Mouse (Mus musculus): ENCODE results near the gene H2-T24. TPM values are rescaled to one million over a fixed set of nuclear protein-coding genes. Genes with fewer than 3 reads are reported as not detected.
"Not testable (repeated sequence)": the region's sequence is repeated elsewhere in the genome, so short reads cannot be mapped to it uniquely, and the experiment has no call there.

The H2-T24 gene
- total RNA-seq, 2 experiments from 2014 or later = 1.7 to 2.4 TPM

GRCm38 (mm10) chr17:36019519-36019918 is 841 bp downstream of the H2-T24 start:
- DNase-seq (ENCODE audit: low spot score in 2 of 2) = no peak
- TF ChIP-seq CTCF (conservative IDR thresholded peaks at IDR 0.05) = no peak
- peak overlapping the region; percentile 41 for H3K4me3 ChIP-seq
- H3K27ac ChIP-seq = peak overlapping the region; percentile 80

- peak overlapping the region; percentile 80; the same call in 1 of the 2 replicates for H3K27ac ChIP-seq
- TF ChIP-seq CTCF (conservative IDR thresholded peaks at IDR 0.05) = no peak
- DNase-seq (ENCODE audit: low spot score in 2 of 2) = no peak
- H3K4me3 ChIP-seq = no peak overlapping the region
Observed at GRCm38 (mm10) chr17:36018979-36019378, 1.4 kb downstream of the H2-T24 start.

- DNase-seq (ENCODE audit: low spot score in 2 of 2) = no peak
- no peak for TF ChIP-seq CTCF (conservative IDR thresholded peaks at IDR 0.05)
- Histone ChIP-seq H3K4me3 (no peak overlapping the region), H3K27ac (0 out of 2 replicates have a peak overlapping the region, but pooled peaks have one; percentile 14)
Observed at GRCm38 (mm10) chr17:36017046-36017445, 3.3 kb downstream of the H2-T24 start.

- TF ChIP-seq CTCF (conservative IDR thresholded peaks at IDR 0.05) = no peak
- H3K4me3 ChIP-seq = no peak overlapping the region
- no peak overlapping the region for H3K27ac ChIP-seq
- no peak for DNase-seq (ENCODE audit: low spot score in 2 of 2)
Observed at GRCm38 (mm10) chr17:36014977-36015376, 5.4 kb downstream of the H2-T24 start.

GRCm38 (mm10) chr17:36004409-36004808 is 16.0 kb downstream of the H2-T24 start:
- H3K27ac ChIP-seq; H3K4me3 ChIP-seq; DNase-seq (ENCODE audit: low spot score in 2 of 2): not testable (repeated sequence)

GRCm38 (mm10) chr17:36003331-36003730 is 17.0 kb downstream of the H2-T24 start:
- no peak for DNase-seq (ENCODE audit: low spot score in 2 of 2)
- H3K4me3 ChIP-seq = no peak overlapping the region
- TF ChIP-seq CTCF (conservative IDR thresholded peaks at IDR 0.05) = no peak
- H3K27ac ChIP-seq = no peak overlapping the region

GRCm38 (mm10) chr17:36001966-36002365 is 18.4 kb downstream of the H2-T24 start:
- no peak for TF ChIP-seq CTCF (conservative IDR thresholded peaks at IDR 0.05)
- H3K27ac ChIP-seq = no peak overlapping the region
- no peak for DNase-seq (ENCODE audit: low spot score in 2 of 2)
- H3K4me3 ChIP-seq = no peak overlapping the region

GRCm38 (mm10) chr17:36001121-36001897 is 19.1 kb downstream of the H2-T24 start:
- no peak overlapping the region for H3K27ac ChIP-seq
- no peak overlapping the region for H3K4me3 ChIP-seq
- no peak for TF ChIP-seq CTCF (conservative IDR thresholded peaks at IDR 0.05)
- DNase-seq (ENCODE audit: low spot score in 2 of 2) = no peak

- no peak for DNase-seq (ENCODE audit: low spot score in 2 of 2)
- no peak overlapping the region for H3K4me3 ChIP-seq
- no peak for TF ChIP-seq CTCF (conservative IDR thresholded peaks at IDR 0.05)
- H3K27ac ChIP-seq = no peak overlapping the region
Observed at GRCm38 (mm10) chr17:36000349-36000748, 20.0 kb downstream of the H2-T24 start.

- H3K27ac ChIP-seq = no peak overlapping the region
- TF ChIP-seq CTCF (conservative IDR thresholded peaks at IDR 0.05) = no peak
- no peak overlapping the region for H3K4me3 ChIP-seq
- no peak for DNase-seq (ENCODE audit: low spot score in 2 of 2)
Observed at GRCm38 (mm10) chr17:35999356-35999755, 21.0 kb downstream of the H2-T24 start.

GRCm38 (mm10) chr17:35998545-35999305 is 21.6 kb downstream of the H2-T24 start:
- DNase-seq (ENCODE audit: low spot score in 2 of 2) = no peak
- Histone ChIP-seq H3K27ac (no peak overlapping the region), H3K4me3 (no peak overlapping the region)
- no peak for TF ChIP-seq CTCF (conservative IDR thresholded peaks at IDR 0.05)

- H3K4me3 ChIP-seq = no peak overlapping the region; the same call in 1 of the 2 replicates
- H3K27ac ChIP-seq = no peak overlapping the region
- no peak for TF ChIP-seq CTCF (conservative IDR thresholded peaks at IDR 0.05)
- no peak for DNase-seq (ENCODE audit: low spot score in 2 of 2)
Observed at GRCm38 (mm10) chr17:35997713-35998510, 22.4 kb downstream of the H2-T24 start.

GRCm38 (mm10) chr17:35996949-35997348 is 23.4 kb downstream of the H2-T24 start:
- 0 out of 2 replicates have a peak overlapping the region, but pooled peaks have one; percentile 16 for H3K27ac ChIP-seq

More at GRCm38 (mm10) chr17:35996949-35997348, 23.4 kb downstream of the H2-T24 start:
- TF ChIP-seq CTCF (conservative IDR thresholded peaks at IDR 0.05) = peak; percentile 87
- peak; percentile 94 to 96 for DNase-seq (ENCODE audit: low spot score in 2 of 2)
- H3K4me3 ChIP-seq = peak overlapping the region; percentile 5; the same call in 1 of the 2 replicates

Data from layer of hippocampus, adult 2 months (tissue).